Mouse (Mus musculus): ENCODE results near the gene Pfdn5.
A peak's percentile ranks its signal among the peaks of the same experiment; 100 is the strongest.

The Pfdn5 gene

GRCm38 (mm10) chr15:102355134-102355870, 29.4 kb downstream of the Pfdn5 start:
- TF ChIP-seq GATA4 (IDR thresholded peaks at IDR 0.05; ENCODE audit: insufficient replicate concordance, low read length), result no peak

- TF ChIP-seq GATA4 (IDR thresholded peaks at IDR 0.05; ENCODE audit: insufficient replicate concordance, low read length), result no peak
Measured at GRCm38 (mm10) chr15:102355871-102356441, 30.0 kb downstream of the Pfdn5 start.

GRCm38 (mm10) chr15:102356501-102357325, 30.8 kb downstream of the Pfdn5 start:
- TF ChIP-seq GATA4 (IDR thresholded peaks at IDR 0.05; ENCODE audit: insufficient replicate concordance, low read length), result no peak

- no peak for TF ChIP-seq GATA4 (IDR thresholded peaks at IDR 0.05; ENCODE audit: insufficient replicate concordance, low read length)
Measured at GRCm38 (mm10) chr15:102358126-102358525, 32.2 kb downstream of the Pfdn5 start.

GRCm38 (mm10) chr15:102358834-102359233, 32.9 kb downstream of the Pfdn5 start:
- TF ChIP-seq GATA4 (IDR thresholded peaks at IDR 0.05; ENCODE audit: insufficient replicate concordance, low read length), result no peak

- no peak for TF ChIP-seq GATA4 (IDR thresholded peaks at IDR 0.05; ENCODE audit: insufficient replicate concordance, low read length)
Measured at GRCm38 (mm10) chr15:102362648-102363047, 36.7 kb downstream of the Pfdn5 start.

- TF ChIP-seq GATA4 (IDR thresholded peaks at IDR 0.05; ENCODE audit: insufficient replicate concordance, low read length), result no peak
Measured at GRCm38 (mm10) chr15:102364678-102365077, 38.8 kb downstream of the Pfdn5 start.

- TF ChIP-seq GATA4 (IDR thresholded peaks at IDR 0.05; ENCODE audit: insufficient replicate concordance, low read length), result no peak
Measured at GRCm38 (mm10) chr15:102366238-102366637, 40.3 kb downstream of the Pfdn5 start.

GRCm38 (mm10) chr15:102366733-102367344, 40.9 kb downstream of the Pfdn5 start, which contains the start of gene Sp7:
Gene Sp7 (minus strand): TSS chr15:102367182.
- no peak for TF ChIP-seq GATA4 (IDR thresholded peaks at IDR 0.05; ENCODE audit: insufficient replicate concordance, low read length)

GRCm38 (mm10) chr15:102369972-102370371, 44.1 kb downstream of the Pfdn5 start:
- no peak for TF ChIP-seq GATA4 (IDR thresholded peaks at IDR 0.05; ENCODE audit: insufficient replicate concordance, low read length)

GRCm38 (mm10) chr15:102370727-102371126, 44.8 kb downstream of the Pfdn5 start:
- TF ChIP-seq GATA4 (IDR thresholded peaks at IDR 0.05; ENCODE audit: insufficient replicate concordance, low read length), result no peak

- TF ChIP-seq GATA4 (IDR thresholded peaks at IDR 0.05; ENCODE audit: insufficient replicate concordance, low read length), result peak; percentile 54; the same call in 1 of the 2 replicates
Measured at GRCm38 (mm10) chr15:102376453-102377162, 50.7 kb downstream of the Pfdn5 start.

GRCm38 (mm10) chr15:102377163-102377543, 51.2 kb downstream of the Pfdn5 start:
- no peak for TF ChIP-seq GATA4 (IDR thresholded peaks at IDR 0.05; ENCODE audit: insufficient replicate concordance, low read length)

GRCm38 (mm10) chr15:102377810-102378262, 51.9 kb downstream of the Pfdn5 start:
- peak; percentile 94 for TF ChIP-seq GATA4 (IDR thresholded peaks at IDR 0.05; ENCODE audit: insufficient replicate concordance, low read length)
